Mouse (Mus musculus): ENCODE results near the gene Atf7ip.

The Atf7ip gene

GRCm38 (mm10) chr6:136486166-136486565 lies 19.8 kb upstream of the Atf7ip start:
- no peak for DNase-seq (ENCODE audit: low read depth, low spot score)

GRCm38 (mm10) chr6:136486801-136487553 lies 19.0 kb upstream of the Atf7ip start:
- DNase-seq (ENCODE audit: low read depth, low spot score) = no peak

GRCm38 (mm10) chr6:136487554-136487950 lies 18.4 kb upstream of the Atf7ip start:
- no peak for DNase-seq (ENCODE audit: low read depth, low spot score)

GRCm38 (mm10) chr6:136489899-136490298 lies 16.1 kb upstream of the Atf7ip start:
- DNase-seq (ENCODE audit: low read depth, low spot score) = no peak

GRCm38 (mm10) chr6:136490516-136491475 lies 15.2 kb upstream of the Atf7ip start:
- no peak for DNase-seq (ENCODE audit: low read depth, low spot score)

GRCm38 (mm10) chr6:136491631-136492030 lies 14.3 kb upstream of the Atf7ip start:
- no peak for DNase-seq (ENCODE audit: low read depth, low spot score)

GRCm38 (mm10) chr6:136492251-136492650 lies 13.7 kb upstream of the Atf7ip start:
- no peak for DNase-seq (ENCODE audit: low read depth, low spot score)

GRCm38 (mm10) chr6:136493486-136493885 lies 12.5 kb upstream of the Atf7ip start:
- DNase-seq (ENCODE audit: low read depth, low spot score) = no peak

GRCm38 (mm10) chr6:136493910-136494751 lies 11.8 kb upstream of the Atf7ip start:
- DNase-seq (ENCODE audit: low read depth, low spot score) = no peak

- DNase-seq (ENCODE audit: low read depth, low spot score) = no peak
Measured at GRCm38 (mm10) chr6:136495023-136495422, 10.9 kb upstream of the Atf7ip start.

GRCm38 (mm10) chr6:136497744-136498143 lies 8.2 kb upstream of the Atf7ip start:
- no peak for DNase-seq (ENCODE audit: low read depth, low spot score)

GRCm38 (mm10) chr6:136499292-136499977 lies 6.5 kb upstream of the Atf7ip start:
- no peak for DNase-seq (ENCODE audit: low read depth, low spot score)

- DNase-seq (ENCODE audit: low read depth, low spot score) = no peak
Measured at GRCm38 (mm10) chr6:136508652-136509051, 2.7 kb downstream of the Atf7ip start.

GRCm38 (mm10) chr6:136510945-136511344 lies 5.0 kb downstream of the Atf7ip start:
- DNase-seq (ENCODE audit: low read depth, low spot score) = no peak

GRCm38 (mm10) chr6:136512351-136512750 lies 6.4 kb downstream of the Atf7ip start:
- DNase-seq (ENCODE audit: low read depth, low spot score) = no peak

- no peak for DNase-seq (ENCODE audit: low read depth, low spot score)
Measured at GRCm38 (mm10) chr6:136516626-136517025, 10.7 kb downstream of the Atf7ip start.

- no peak for DNase-seq (ENCODE audit: low read depth, low spot score)
Measured at GRCm38 (mm10) chr6:136517221-136517620, 11.3 kb downstream of the Atf7ip start.

GRCm38 (mm10) chr6:136518537-136519246 lies 12.7 kb downstream of the Atf7ip start:
- peak; percentile 96 for DNase-seq (ENCODE audit: low read depth, low spot score)

GRCm38 (mm10) chr6:136519254-136519653 lies 13.3 kb downstream of the Atf7ip start:
- no peak for DNase-seq (ENCODE audit: low read depth, low spot score)

- no peak for DNase-seq (ENCODE audit: low read depth, low spot score)
Measured at GRCm38 (mm10) chr6:136520361-136520760, 14.4 kb downstream of the Atf7ip start.

Data from forelimb bud, embryonic 11.5 days (tissue).